Mouse (Mus musculus) testis, adult 2 months (tissue): Measurements from ENCODE around the gene Pbx3. TPM values are rescaled to one million over a fixed set of nuclear protein-coding genes. Genes with fewer than 3 reads are reported as not detected.

Experiments used
- H3K27ac ChIP-seq: fragments of 200-500 bp; 2 replicates; pipeline ENCODE4 v1.5.1; 2012; ENCODE audit warnings: low read depth, low read length; ENCODE audit not compliant: control insufficient read depth, insufficient read depth
- H3K27me3 ChIP-seq: fragments of 200-500 bp; 2 replicates; pipeline ENCODE4 v1.6.1; 2012; ENCODE audit warnings: mild to moderate bottlenecking, low read length, moderate library complexity; ENCODE audit not compliant: control insufficient read depth, insufficient read depth
- H3K36me3 ChIP-seq: fragments of 200-500 bp; 2 replicates; pipeline ENCODE4 v1.6.1; 2012; ENCODE audit warnings: mild to moderate bottlenecking, low read length; ENCODE audit not compliant: control insufficient read depth, insufficient read depth
- H3K4me1 ChIP-seq: fragments of 200-500 bp; 2 replicates; pipeline ENCODE4 v1.6.1; 2012; ENCODE audit warnings: low read length; ENCODE audit not compliant: control insufficient read depth, insufficient read depth
- H3K4me3 ChIP-seq: fragments of 200-500 bp; 2 replicates; pipeline ENCODE4 v1.5.1; 2012; ENCODE audit warnings: low read depth, mild to moderate bottlenecking, low read length, moderate library complexity, mixed read lengths; ENCODE audit not compliant: control insufficient read depth
- CTCF ChIP-seq: fragments of 200-500 bp; IDR thresholded peaks from 2 replicates; pipeline ENCODE4 v1.5.1; 2012; ENCODE audit warnings: low read depth, mild to moderate bottlenecking, inconsistent platforms, low read length, moderate library complexity; ENCODE audit not compliant: control insufficient read depth, insufficient read depth, insufficient replicate concordance
- POLR2A ChIP-seq: fragments of 200-500 bp; IDR thresholded peaks from 2 replicates; pipeline ENCODE4 v1.6.1; 2012; ENCODE audit warnings: low read depth, mild to moderate bottlenecking, inconsistent platforms, low read length, moderate library complexity; ENCODE audit not compliant: control insufficient read depth
- polyA plus RNA-seq: library from polyadenylated mRNA; depleted of rRNA; stranded (reverse); fragments of >200 nt; gene quantifications from 2 replicates; pipeline ENCODE4 v1.2.3, GENCODE M21; 2012; rRNA removed

The Pbx3 gene
- 5.4 and 5.9 TPM in 2 replicates for polyA plus RNA-seq

DNA sequence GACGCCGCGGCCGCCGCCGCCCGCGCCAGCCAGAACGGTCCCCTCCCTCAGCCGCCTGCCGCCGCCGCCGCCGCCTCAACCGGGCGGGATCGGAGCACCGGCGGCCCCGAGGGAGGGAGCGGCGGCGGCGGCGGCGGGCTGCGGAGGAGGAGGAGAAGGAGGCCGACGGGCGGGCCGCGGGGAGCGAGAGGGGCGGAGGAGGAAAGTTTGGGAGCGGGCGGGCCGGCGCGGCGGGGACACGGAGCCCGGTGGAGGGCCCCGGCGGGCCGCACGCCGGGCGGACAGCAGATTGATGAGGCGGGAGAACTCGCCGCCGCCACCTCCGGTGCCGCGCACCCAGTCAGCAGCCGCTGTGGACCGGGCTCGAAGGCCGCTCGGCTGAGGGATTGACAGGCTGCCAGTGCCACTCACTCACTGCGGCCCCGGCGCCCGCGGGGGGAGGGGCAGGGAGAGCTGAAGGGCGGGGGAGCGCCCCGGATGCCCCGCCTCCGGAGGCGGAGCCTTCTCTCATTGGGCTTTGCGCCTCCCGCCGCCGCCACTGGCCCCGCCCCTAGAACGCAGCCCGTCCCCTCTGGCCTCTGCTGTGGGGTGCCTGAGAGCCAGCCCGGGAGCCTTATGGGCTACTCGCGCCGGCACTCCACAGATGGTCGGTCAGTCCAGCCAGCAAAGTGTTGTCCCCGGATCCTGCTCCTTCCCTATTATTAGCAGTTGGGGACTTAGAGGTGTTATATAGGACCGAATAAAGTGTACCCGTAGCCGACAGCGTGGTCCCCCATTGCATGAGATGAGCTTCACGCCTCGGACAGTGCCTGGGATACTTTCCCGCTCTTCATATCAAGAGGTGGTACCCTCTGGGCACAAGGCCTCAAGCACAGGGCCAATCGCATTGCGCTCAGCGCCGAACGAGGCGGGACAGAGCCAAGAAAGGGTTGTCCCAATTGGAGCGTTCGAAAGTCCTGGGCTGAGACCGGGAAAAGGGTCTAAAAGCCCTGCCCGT is at the start of gene Pbx3:
Pbx3 (minus strand) TSS at position 838 of the 997 bp plus-strand sequence.
- Histone ChIP-seq H3K36me3 (no peaks in the 10 kb centered on the region), H3K27me3 (peaks cover 3% of the 10 kb centered on the region; the same call in 1 of the 2 replicates), H3K4me1 (peaks cover 10% of the 10 kb centered on the region), H3K27ac (peak within 1 kb of the TSS; percentile 59), H3K4me3 (peak within 1 kb of the TSS; percentile 91)
- TF ChIP-seq CTCF, result no peak
- TF ChIP-seq POLR2A, result peak; percentile 46

DNA sequence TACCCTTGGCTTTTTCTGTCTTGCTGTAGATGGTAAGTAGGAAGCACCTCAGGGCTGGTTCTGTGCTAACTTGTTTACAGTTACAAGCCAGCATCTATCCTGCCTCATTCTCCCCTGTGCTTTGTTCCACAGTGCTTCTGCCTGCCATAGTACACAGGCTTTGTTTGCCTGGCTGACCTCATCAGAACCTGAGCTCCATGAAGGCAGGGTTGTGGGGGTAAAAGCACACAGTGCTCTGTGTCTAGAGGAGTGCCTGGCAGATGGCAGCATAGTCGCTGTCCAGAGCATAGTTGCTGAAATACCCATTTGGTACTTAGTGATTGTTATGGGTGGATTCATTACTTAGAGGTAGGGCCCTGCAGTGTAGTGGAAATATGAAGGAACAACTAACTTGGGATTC is 47.3 kb upstream of the Pbx3 start:
- H3K27ac ChIP-seq, result no peak overlapping the region
- H3K27me3 ChIP-seq, result no peaks in the 10 kb centered on the region
- TF ChIP-seq POLR2A (no peak), CTCF (no peak)
- H3K36me3 ChIP-seq, result 0 out of 2 replicates have a peak, but pooled peaks cover 1% of the 10 kb centered on the region
- no peaks in the 10 kb centered on the region for H3K4me1 ChIP-seq
- no peak overlapping the region for H3K4me3 ChIP-seq

DNA sequence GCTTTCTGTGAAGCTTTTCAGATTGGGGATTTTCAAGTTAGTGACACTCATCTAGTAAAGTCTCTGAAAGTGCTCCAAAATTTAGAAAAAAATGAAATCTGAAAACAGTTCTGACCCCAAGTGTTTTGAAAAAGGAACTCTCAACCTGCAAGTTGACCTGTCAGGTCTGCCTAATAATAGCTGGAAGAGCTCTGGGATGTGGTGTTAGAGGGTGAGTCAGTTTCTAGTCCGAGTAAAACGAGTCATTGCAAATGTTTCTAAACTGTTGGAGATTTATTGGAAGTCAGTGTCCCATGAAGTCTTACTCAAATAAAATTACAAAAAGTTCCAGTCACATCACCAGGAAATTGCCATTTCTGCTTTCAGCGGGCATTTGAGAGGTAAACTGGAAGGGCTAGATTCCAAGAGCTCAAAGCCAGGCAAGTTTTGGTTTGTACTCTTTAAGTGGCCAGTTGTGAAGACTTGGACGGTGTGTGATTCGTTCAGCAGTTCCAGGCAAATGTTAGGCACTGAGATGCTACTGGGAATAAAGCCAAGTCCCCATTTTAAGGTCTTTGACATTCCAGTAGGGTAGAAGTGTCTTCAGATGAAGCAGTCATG is 36.9 kb upstream of the Pbx3 start:
- Histone ChIP-seq H3K4me1 (peaks cover 6% of the 10 kb centered on the region), H3K36me3 (no peaks in the 10 kb centered on the region), H3K27me3 (no peaks in the 10 kb centered on the region), H3K27ac (no peak overlapping the region), H3K4me3 (no peak overlapping the region)
- TF ChIP-seq POLR2A, result no peak
- TF ChIP-seq CTCF, result no peak

DNA sequence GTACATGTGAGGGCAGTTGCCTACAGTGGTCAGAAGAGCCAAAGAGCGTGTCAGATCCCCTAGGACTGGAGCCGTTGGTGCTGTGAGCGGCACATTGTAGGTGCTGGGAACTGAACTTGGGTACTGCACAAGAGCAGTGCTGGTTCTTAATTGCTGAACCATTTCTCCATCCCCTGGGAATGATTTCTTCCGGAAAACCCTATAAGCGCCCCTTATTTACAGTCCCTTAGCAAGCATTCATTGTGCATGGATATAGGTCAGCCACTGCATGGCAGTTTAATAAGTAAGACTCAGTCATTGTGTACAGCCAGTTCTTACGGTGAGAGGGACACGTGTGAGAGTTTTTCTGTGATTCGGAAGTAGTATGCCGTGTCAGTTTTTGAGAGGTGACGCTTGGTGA is 35.4 kb upstream of the Pbx3 start:
- H3K4me1 ChIP-seq, result peaks cover 6% of the 10 kb centered on the region
- H3K4me3 ChIP-seq, result no peak overlapping the region
- no peak overlapping the region for H3K27ac ChIP-seq
- H3K36me3 ChIP-seq, result no peaks in the 10 kb centered on the region
- H3K27me3 ChIP-seq, result no peaks in the 10 kb centered on the region
- TF ChIP-seq CTCF (no peak), POLR2A (no peak)

DNA sequence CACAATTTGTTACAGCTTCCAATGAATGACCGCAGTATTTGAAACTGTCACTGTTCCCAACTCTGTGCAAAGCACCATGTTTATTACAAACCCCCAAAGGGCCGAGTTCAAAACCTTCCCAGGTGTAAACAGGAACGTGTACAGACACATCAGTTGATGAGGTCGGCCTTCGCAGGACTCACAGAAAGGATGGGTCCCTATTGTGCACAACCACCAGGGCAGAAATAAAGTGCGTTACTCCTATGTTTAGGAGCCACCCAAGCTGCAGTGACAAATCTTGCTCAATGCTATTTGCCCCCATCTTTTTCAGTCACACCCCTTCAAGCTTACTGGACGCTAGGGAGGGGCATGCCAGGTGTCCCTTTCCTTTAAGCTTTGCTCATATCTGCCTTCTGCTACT is 34.7 kb upstream of the Pbx3 start:
- H3K27ac ChIP-seq, result no peak overlapping the region
- H3K4me3 ChIP-seq, result peak overlapping the region; percentile 26; the same call in 1 of the 2 replicates
- H3K4me1 ChIP-seq, result peaks cover 6% of the 10 kb centered on the region
- no peaks in the 10 kb centered on the region for H3K27me3 ChIP-seq
- no peaks in the 10 kb centered on the region for H3K36me3 ChIP-seq
- no peak for TF ChIP-seq CTCF
- TF ChIP-seq POLR2A, result no peak

DNA sequence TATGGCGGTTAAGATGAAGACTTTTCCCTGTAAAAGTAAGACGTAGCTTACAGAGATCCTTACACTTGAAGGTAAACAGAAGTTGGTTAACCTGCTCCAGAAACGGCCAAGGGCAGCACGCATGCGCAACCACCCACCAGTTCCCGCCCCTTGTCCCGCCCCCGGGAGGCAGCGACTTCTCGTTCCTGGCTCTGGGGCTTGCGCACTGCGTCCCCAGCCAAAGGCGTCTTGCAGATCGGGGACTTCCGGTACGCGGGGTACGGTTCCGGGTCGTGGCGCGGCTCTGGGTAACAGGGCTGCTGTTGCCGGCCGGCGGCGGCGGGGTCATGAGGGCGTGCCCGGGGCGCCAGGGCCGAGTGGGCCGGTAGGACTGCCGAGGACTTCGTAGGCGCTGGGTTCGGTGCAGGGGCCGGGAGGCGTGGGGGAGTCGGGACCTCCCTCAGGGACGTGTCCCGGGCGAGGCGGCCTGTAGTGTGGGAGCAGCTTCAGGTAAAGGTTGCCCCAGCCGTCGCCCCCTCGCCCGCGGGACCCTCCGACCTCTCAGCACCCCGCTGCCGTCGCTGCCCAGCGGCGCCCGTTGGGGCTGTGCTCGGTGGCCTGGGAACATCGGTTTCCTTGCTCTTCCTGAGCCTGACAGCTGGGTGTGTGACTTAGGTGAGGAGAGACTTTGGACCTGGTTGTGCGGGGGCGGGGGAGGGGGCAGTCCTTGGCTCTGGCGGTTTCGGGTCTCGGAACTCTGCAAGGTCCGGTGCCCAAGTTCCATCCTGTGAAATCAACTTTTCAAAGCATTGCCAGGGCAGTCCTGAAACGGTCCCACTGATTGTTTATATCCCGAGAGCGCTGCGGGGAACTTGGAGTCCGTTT is 33.9 kb upstream of the Pbx3 start, which contains the start of gene Mapkap1:
Mapkap1 (plus strand) TSS at position 171 of the 864 bp plus-strand sequence.
- peak within 1 kb of the TSS; percentile 93 for H3K27ac ChIP-seq

More for the DNA sequence above, 33.9 kb upstream of the Pbx3 start, which contains the start of gene Mapkap1:
- H3K27me3 ChIP-seq, result no peaks in the 10 kb centered on the region
- peak within 1 kb of the TSS; percentile 96 for H3K4me3 ChIP-seq
- TF ChIP-seq CTCF (no peak), POLR2A (peak; percentile 69)
- H3K4me1 ChIP-seq, result peaks cover 6% of the 10 kb centered on the region
- no peaks in the 10 kb centered on the region for H3K36me3 ChIP-seq
